ENCODE assay signal across 15 mouse cellular contexts in genomic region chr19:14681306-14681705, GRCm38 (mm10).
DNase-seq lines count a peak whose midpoint lies in the region; ATAC-seq and TF ChIP-seq lines count a peak whose summit lies in the region.
"Had no signal": no experiment of that assay in that cellular context is flagged by ENCODE, and none has a peak within 500 bp of the region (broad histone marks: within the 10 kb centered on the region; RNA-seq: fewer than 3 reads in every experiment).

No protein-coding gene starts in this region.

- H3K27ac ChIP-seq in kidney, embryonic 16.5 days (ENCODE audit: low read length): no peak overlapping the region
- H3K27ac ChIP-seq in ES-E14 (ENCODE audit: insufficient read depth, low read depth, low read length, poor library complexity, severe bottlenecking): peak overlapping the region; percentile 1; the same call in 1 of the 2 replicates
- H3K27ac ChIP-seq: heart, embryonic 13.5 days; hindbrain, embryonic 10.5 days; liver, embryonic 13.5 days had no signal

- H3K27me3 ChIP-seq in kidney, embryonic 16.5 days (ENCODE audit: insufficient read depth, low read length): no peaks in the 10 kb centered on the region
- H3K27me3 ChIP-seq: CH12.LX; heart, embryonic 13.5 days; liver, embryonic 13.5 days had no signal

- no peak overlapping the region for H3K9ac ChIP-seq in kidney, embryonic 16.5 days (replicated peaks; ENCODE audit: low read length)
- no peak overlapping the region; the same call in 1 of the 2 replicates for H3K9ac ChIP-seq in ES-E14 (ENCODE audit: insufficient read depth, low read depth, low read length, poor library complexity, severe bottlenecking)
- H3K9ac ChIP-seq: heart, embryonic 13.5 days; liver, embryonic 13.5 days had no signal

- H3K36me3 ChIP-seq in kidney, embryonic 16.5 days (ENCODE audit: insufficient read depth, low read length): no peaks in the 10 kb centered on the region
- H3K36me3 ChIP-seq in ES-E14 (ENCODE audit: control insufficient read depth, insufficient read depth, low read length, poor library complexity, severe bottlenecking): no peaks in the 10 kb centered on the region
- H3K36me3 ChIP-seq: heart, embryonic 13.5 days; hindbrain, embryonic 10.5 days; liver, embryonic 13.5 days had no signal

- H3K9me3 ChIP-seq in kidney, embryonic 16.5 days (ENCODE audit: low read length): no peaks in the 10 kb centered on the region
- H3K9me3 ChIP-seq in ES-E14 (ENCODE audit: control insufficient read depth, insufficient read depth, low read depth, low read length): no peaks in the 10 kb centered on the region
- H3K9me3 ChIP-seq: heart, embryonic 13.5 days; hindbrain, embryonic 10.5 days; liver, embryonic 13.5 days had no signal

- 27% methylated on average over 11 of the region's 11 CpGs for WGBS in kidney, embryonic 16.5 days

- TF ChIP-seq POLR2A in brain, embryonic 14.5 days (IDR thresholded peaks at IDR 0.05; ENCODE audit: borderline replicate concordance, extremely low read depth, insufficient read depth, insufficient read length, poor library complexity, severe bottlenecking): no peak

- TF ChIP-seq CTCF in brain, embryonic 14.5 days (IDR thresholded peaks at IDR 0.05; ENCODE audit: borderline replicate concordance, extremely low read depth, insufficient read depth, insufficient read length): no peak

- no peak for DNase-seq in kidney, postnatal 36 days
- DNase-seq in ES-E14 (ENCODE audit: low read depth, low spot score): no peak
- peak; percentile 80 for DNase-seq in brain, embryonic 14.5 days (ENCODE audit: low read depth)
- DNase-seq in mesoderm, embryonic 11.5 days (ENCODE audit: low read depth, low spot score): peak; percentile 30
- no peak for DNase-seq in urinary bladder, postnatal 25 days (ENCODE audit: low spot score)
- DNase-seq in adipocyte (ENCODE audit: low spot score): no peak
- DNase-seq: adrenal gland, adult 2 months; gastrocnemius, postnatal 25 days; kidney, adult 8-10 months; liver, embryonic 13.5 days; lung, postnatal 4 days had no signal

- no peak for ATAC-seq in kidney, embryonic 16.5 days (ENCODE audit: low FRiP score, low TSS enrichment)

- peak overlapping the region; percentile 25; the same call in 1 of the 2 replicates for H3K4me2 ChIP-seq in kidney, embryonic 16.5 days (replicated peaks; ENCODE audit: low read depth, low read length)
- H3K4me2 ChIP-seq: heart, embryonic 13.5 days; liver, embryonic 13.5 days had no signal

- in situ Hi-C loops in ES-E14 (cut with MboI; ENCODE audit: low sequenced_read_pairs in 2 of 2, unreplicated experiment in 2 of 2): no loop called here

- H3K4me1 ChIP-seq in kidney, embryonic 16.5 days (ENCODE audit: insufficient read depth, low read length): no peaks in the 10 kb centered on the region
- H3K4me1 ChIP-seq in ES-E14 (ENCODE audit: control insufficient read depth in 2 of 2, insufficient read depth in 2 of 2, low read length in 2 of 2, poor library complexity in 1 of 2): peaks cover 17 to 18% of the 10 kb centered on the region in 2 experiments
- H3K4me1 ChIP-seq: heart, embryonic 13.5 days; liver, embryonic 13.5 days had no signal

- H3K4me3 ChIP-seq in kidney, embryonic 16.5 days (ENCODE audit: low read length): no peak overlapping the region
- no peak overlapping the region; a peak in 1 of 4 replicates for H3K4me3 ChIP-seq in ES-E14 (ENCODE audit: insufficient read depth in 1 of 2, low read depth in 1 of 2, low read length in 2 of 2, poor library complexity in 1 of 2, severe bottlenecking in 1 of 2)
- H3K4me3 ChIP-seq: heart, embryonic 13.5 days; hindbrain, embryonic 10.5 days; liver, embryonic 13.5 days had no signal

TF ChIP-seq in ES-E14, 5 proteins besides CTCF, POLR2A, EP300 and RAD21:
- TF ChIP-seq ZC3H11A (IDR thresholded peaks at IDR 0.05; ENCODE audit: borderline replicate concordance, low read depth, low read length): no peak
- no peak for TF ChIP-seq ZNF384 (IDR thresholded peaks at IDR 0.05; ENCODE audit: low read depth, low read length)
- TF ChIP-seq HCFC1 (IDR thresholded peaks at IDR 0.05; ENCODE audit: borderline replicate concordance, insufficient read depth, low read length): no peak
- no peak for TF ChIP-seq MAFK (IDR thresholded peaks at IDR 0.05; ENCODE audit: insufficient read depth, low read depth, low read length)
- no peak for TF ChIP-seq CHD2 (IDR thresholded peaks at IDR 0.05; ENCODE audit: low read depth, low read length)

Comparison
In these comparisons a context has a peak if more than half of its experiments do, and no peak if none do; other contexts are left out.
1. DNase-seq: peak in brain, embryonic 14.5 days (single experiment) and mesoderm, embryonic 11.5 days (single experiment); none in kidney, postnatal 36 days (0 of 2), ES-E14 (single experiment), urinary bladder, postnatal 25 days (single experiment) and adipocyte (single experiment).